Mouse (Mus musculus): ENCODE data around the gene Gm49355. TPM values are rescaled to one million over a fixed set of nuclear protein-coding genes. Genes with fewer than 3 reads are reported as not detected.

Gm49355 gene
- polyA plus RNA-seq, 1 experiment: 0.52 TPM

DNA sequence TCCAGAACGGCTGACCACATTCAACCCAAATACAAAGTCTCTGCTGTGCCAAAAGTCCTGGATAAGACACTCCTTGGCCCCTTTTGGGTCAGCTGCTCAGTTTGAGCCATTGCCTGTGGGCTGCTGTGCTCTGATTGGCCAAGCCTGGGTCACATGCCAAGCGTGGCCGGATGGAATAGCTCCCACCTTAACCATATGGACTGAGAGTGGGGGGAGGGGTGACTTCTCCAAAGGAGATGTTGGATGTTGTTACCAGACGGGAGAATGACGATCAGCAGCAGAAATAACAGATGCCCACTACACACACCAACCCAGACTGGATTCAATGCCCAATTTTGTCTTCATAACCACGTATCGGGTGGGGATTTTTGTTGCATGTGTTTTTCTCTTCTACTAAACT, 51.1 kb downstream of the Gm49355 start:
- no peak for TF ChIP-seq POLR2A (IDR thresholded peaks at IDR 0.05; ENCODE audit: insufficient read depth, low read length)
- no peak for TF ChIP-seq EP300 (IDR thresholded peaks at IDR 0.05; ENCODE audit: insufficient read depth, low read depth, low read length)
- no peak for TF ChIP-seq CTCF (IDR thresholded peaks at IDR 0.05; ENCODE audit: low read depth, low read length)
- peaks cover 3% of the 10 kb centered on the region; the same call in 1 of the 2 replicates for H3K27me3 ChIP-seq (ENCODE audit: control insufficient read depth, insufficient read depth, low read length, poor library complexity, severe bottlenecking)
- H3K9me3 ChIP-seq (replicated peaks; ENCODE audit: control insufficient read depth, insufficient read depth, low read length, poor library complexity, severe bottlenecking): no peaks in the 10 kb centered on the region
- H3K4me1 ChIP-seq (ENCODE audit: control insufficient read depth, insufficient read depth, low read length): peaks cover 2% of the 10 kb centered on the region
- no peak overlapping the region for H3K9ac ChIP-seq (ENCODE audit: low read depth, poor library complexity, severe bottlenecking)
- no peak overlapping the region for H3K4me3 ChIP-seq (ENCODE audit: low read depth, low read length)
- no peak overlapping the region for H3K27ac ChIP-seq (ENCODE audit: insufficient read depth, low read length)
- H3K36me3 ChIP-seq (ENCODE audit: control insufficient read depth, insufficient read depth, low read length, poor library complexity, severe bottlenecking): no peaks in the 10 kb centered on the region

- Histone ChIP-seq H3K4me1 (ENCODE audit: control insufficient read depth, insufficient read depth, low read length) (peaks cover 2% of the 10 kb centered on the region), H3K27ac (ENCODE audit: insufficient read depth, low read length) (no peak overlapping the region), H3K36me3 (ENCODE audit: control insufficient read depth, insufficient read depth, low read length, poor library complexity, severe bottlenecking) (no peaks in the 10 kb centered on the region), H3K4me3 (ENCODE audit: low read depth, low read length) (no peak overlapping the region), H3K9ac (ENCODE audit: low read depth, poor library complexity, severe bottlenecking) (no peak overlapping the region), H3K9me3 (replicated peaks; ENCODE audit: control insufficient read depth, insufficient read depth, low read length, poor library complexity, severe bottlenecking) (no peaks in the 10 kb centered on the region), H3K27me3 (ENCODE audit: control insufficient read depth, insufficient read depth, low read length, poor library complexity, severe bottlenecking) (peaks cover 18% of the 10 kb centered on the region)
- TF ChIP-seq CTCF (IDR thresholded peaks at IDR 0.05; ENCODE audit: low read depth, low read length): no peak
- TF ChIP-seq POLR2A (IDR thresholded peaks at IDR 0.05; ENCODE audit: insufficient read depth, low read length): no peak
- no peak for TF ChIP-seq EP300 (IDR thresholded peaks at IDR 0.05; ENCODE audit: insufficient read depth, low read depth, low read length)
These were observed 53.7 kb downstream of the Gm49355 start for GRCm38 (mm10) chr14:12337421-12337997.

- Histone ChIP-seq H3K9me3 (replicated peaks; ENCODE audit: control insufficient read depth, insufficient read depth, low read length, poor library complexity, severe bottlenecking) (no peaks in the 10 kb centered on the region), H3K4me3 (ENCODE audit: low read depth, low read length) (no peak overlapping the region), H3K36me3 (ENCODE audit: control insufficient read depth, insufficient read depth, low read length, poor library complexity, severe bottlenecking) (no peaks in the 10 kb centered on the region), H3K27ac (ENCODE audit: insufficient read depth, low read length) (no peak overlapping the region), H3K27me3 (ENCODE audit: control insufficient read depth, insufficient read depth, low read length, poor library complexity, severe bottlenecking) (peaks cover 22% of the 10 kb centered on the region), H3K9ac (ENCODE audit: low read depth, poor library complexity, severe bottlenecking) (no peak overlapping the region), H3K4me1 (ENCODE audit: control insufficient read depth, insufficient read depth, low read length) (peaks cover 2% of the 10 kb centered on the region)
- TF ChIP-seq EP300 (IDR thresholded peaks at IDR 0.05; ENCODE audit: insufficient read depth, low read depth, low read length): no peak
- no peak for TF ChIP-seq POLR2A (IDR thresholded peaks at IDR 0.05; ENCODE audit: insufficient read depth, low read length)
- TF ChIP-seq CTCF (IDR thresholded peaks at IDR 0.05; ENCODE audit: low read depth, low read length): no peak
These were observed 54.4 kb downstream of the Gm49355 start for GRCm38 (mm10) chr14:12337998-12338809.

- Histone ChIP-seq H3K27me3 (ENCODE audit: control insufficient read depth, insufficient read depth, low read length, poor library complexity, severe bottlenecking) (peaks cover 26% of the 10 kb centered on the region), H3K9me3 (replicated peaks; ENCODE audit: control insufficient read depth, insufficient read depth, low read length, poor library complexity, severe bottlenecking) (no peaks in the 10 kb centered on the region), H3K36me3 (ENCODE audit: control insufficient read depth, insufficient read depth, low read length, poor library complexity, severe bottlenecking) (no peaks in the 10 kb centered on the region), H3K4me1 (ENCODE audit: control insufficient read depth, insufficient read depth, low read length) (peaks cover 4% of the 10 kb centered on the region), H3K9ac (ENCODE audit: low read depth, poor library complexity, severe bottlenecking) (no peak overlapping the region), H3K27ac (ENCODE audit: insufficient read depth, low read length) (no peak overlapping the region), H3K4me3 (ENCODE audit: low read depth, low read length) (no peak overlapping the region)
- TF ChIP-seq CTCF (IDR thresholded peaks at IDR 0.05; ENCODE audit: low read depth, low read length) (no peak), EP300 (IDR thresholded peaks at IDR 0.05; ENCODE audit: insufficient read depth, low read depth, low read length) (no peak), POLR2A (IDR thresholded peaks at IDR 0.05; ENCODE audit: insufficient read depth, low read length) (no peak)
These were observed 55.2 kb downstream of the Gm49355 start for GRCm38 (mm10) chr14:12338811-12339565.

- TF ChIP-seq POLR2A (IDR thresholded peaks at IDR 0.05; ENCODE audit: insufficient read depth, low read length) (no peak), CTCF (IDR thresholded peaks at IDR 0.05; ENCODE audit: low read depth, low read length) (no peak), EP300 (IDR thresholded peaks at IDR 0.05; ENCODE audit: insufficient read depth, low read depth, low read length) (no peak)
- H3K4me3 ChIP-seq (ENCODE audit: low read depth, low read length): 0 out of 2 replicates have a peak overlapping the region, but pooled peaks have one; percentile 27
- H3K9ac ChIP-seq (ENCODE audit: low read depth, poor library complexity, severe bottlenecking): no peak overlapping the region
- no peaks in the 10 kb centered on the region for H3K9me3 ChIP-seq (replicated peaks; ENCODE audit: control insufficient read depth, insufficient read depth, low read length, poor library complexity, severe bottlenecking)
- peaks cover 39% of the 10 kb centered on the region for H3K27me3 ChIP-seq (ENCODE audit: control insufficient read depth, insufficient read depth, low read length, poor library complexity, severe bottlenecking)
- no peak overlapping the region for H3K27ac ChIP-seq (ENCODE audit: insufficient read depth, low read length)
- peaks cover 4% of the 10 kb centered on the region for H3K4me1 ChIP-seq (ENCODE audit: control insufficient read depth, insufficient read depth, low read length)
- H3K36me3 ChIP-seq (ENCODE audit: control insufficient read depth, insufficient read depth, low read length, poor library complexity, severe bottlenecking): no peaks in the 10 kb centered on the region
These were observed 56.7 kb downstream of the Gm49355 start for GRCm38 (mm10) chr14:12340238-12341074.
